Mouse (Mus musculus) lung, adult 2 months (tissue): ENCODE results near the gene Tanc1.

Experiments
- CTCF ChIP-seq: fragments of 200-500 bp; IDR thresholded peaks from 2 replicates; pipeline ENCODE4 v1.5.1; 2011; ENCODE audit warnings: mild to moderate bottlenecking, low read length, control low read depth; ENCODE audit not compliant: insufficient read depth
- POLR2A ChIP-seq: fragments of 200-500 bp; IDR thresholded peaks from 2 replicates; pipeline ENCODE4 v1.6.1; 2011; ENCODE audit warnings: low read depth, mild to moderate bottlenecking, control low read depth, low read length, borderline replicate concordance; ENCODE audit errors: extremely low read depth

DNA sequence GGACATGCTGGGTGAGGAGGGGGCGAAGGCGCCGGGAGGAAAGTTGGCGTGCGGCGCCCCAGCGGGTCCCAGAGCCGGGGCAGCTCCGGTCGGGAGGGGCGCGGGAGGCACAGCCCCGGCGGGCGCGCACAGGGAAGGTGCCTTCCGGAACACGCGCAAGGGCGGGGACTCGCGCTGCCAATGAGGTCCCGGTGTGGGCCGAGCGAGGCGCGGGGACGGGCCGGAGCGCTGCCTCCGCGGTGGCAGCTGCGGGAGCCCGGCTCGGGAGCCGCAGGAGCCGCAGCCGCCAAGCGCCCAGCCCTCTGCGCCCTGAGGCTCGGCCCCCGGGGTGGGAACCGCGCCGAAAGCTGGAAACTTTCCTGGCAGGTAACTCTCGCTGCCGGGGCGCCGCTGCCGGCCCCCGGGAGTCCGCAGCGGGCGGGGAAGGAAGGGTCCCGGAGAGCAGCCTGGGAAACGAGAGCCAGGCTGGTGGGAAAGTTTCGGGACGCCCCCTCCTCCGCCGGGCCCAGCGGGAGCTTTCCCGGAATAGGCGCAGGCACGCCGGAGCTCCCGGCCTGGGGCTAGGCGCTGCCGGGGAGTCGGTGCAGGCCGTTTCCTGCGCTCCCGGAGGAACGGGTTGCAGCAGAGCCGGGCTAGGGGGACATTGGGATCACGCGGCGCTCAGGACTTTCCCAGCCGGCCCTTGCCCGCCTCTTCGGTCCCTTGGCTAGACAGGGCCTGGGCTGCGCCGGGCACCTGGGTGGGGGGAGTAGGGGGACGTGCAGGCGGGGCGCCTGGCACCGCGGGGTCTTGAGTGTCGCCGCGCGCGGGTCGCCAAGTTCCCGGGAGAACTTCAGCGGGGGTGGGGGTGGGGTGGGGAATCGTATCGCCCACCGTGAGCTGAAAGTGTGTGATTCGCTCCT, at the start of gene Tanc1:
- no peak for TF ChIP-seq CTCF
- TF ChIP-seq POLR2A = peak; percentile 47; the same call in 1 of the 2 replicates
